Mouse (Mus musculus) retina, embryonic 14.5 days (tissue): ENCODE measurements around the gene Ptprb.

Experiments used
- DNase-seq: peaks from one replicate; pipeline ENCODE4 v3.0.0-alpha.2; 2015; ENCODE audit warnings: low spot score

The Ptprb gene

DNA sequence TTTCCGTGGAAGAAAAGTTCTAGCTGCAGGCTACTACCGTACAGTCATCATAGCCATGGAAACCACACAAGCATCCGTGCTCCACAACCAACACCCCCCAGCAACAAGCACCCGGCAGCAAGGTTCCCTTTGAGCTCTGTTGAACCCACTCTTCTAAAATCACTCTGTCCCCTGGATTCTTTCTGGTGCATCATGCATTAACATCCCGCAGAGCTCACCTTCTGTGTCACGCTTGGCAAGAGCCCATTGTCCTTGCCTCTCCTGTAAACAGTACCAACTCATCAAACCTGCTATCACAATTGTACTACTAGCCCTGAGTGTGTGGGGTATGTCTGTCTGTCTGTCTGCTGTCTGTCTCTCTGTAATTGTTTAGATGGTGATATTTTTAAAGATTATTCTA lies 98.8 kb downstream of the Ptprb start:
- DNase-seq, result no peak

DNA sequence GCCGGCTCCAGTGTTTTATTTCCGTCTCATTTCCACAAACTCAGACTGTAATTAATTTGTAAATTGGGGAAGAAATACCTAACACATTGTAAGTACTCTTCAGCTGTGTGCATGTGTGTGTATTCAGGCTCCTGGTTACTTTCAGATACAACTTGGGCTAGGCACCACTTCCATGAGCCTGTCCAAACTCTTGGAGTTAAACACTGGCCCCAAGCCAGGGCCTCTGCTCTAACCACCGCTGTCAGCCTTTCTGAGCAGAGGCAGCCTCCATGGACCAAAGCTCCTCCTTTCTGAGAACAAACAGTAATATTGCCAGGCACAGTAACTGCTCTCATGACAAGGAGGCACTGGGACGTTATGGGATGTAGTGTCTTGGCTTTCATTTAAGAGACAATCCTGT lies 101.5 kb downstream of the Ptprb start:
- DNase-seq, result no peak

DNA sequence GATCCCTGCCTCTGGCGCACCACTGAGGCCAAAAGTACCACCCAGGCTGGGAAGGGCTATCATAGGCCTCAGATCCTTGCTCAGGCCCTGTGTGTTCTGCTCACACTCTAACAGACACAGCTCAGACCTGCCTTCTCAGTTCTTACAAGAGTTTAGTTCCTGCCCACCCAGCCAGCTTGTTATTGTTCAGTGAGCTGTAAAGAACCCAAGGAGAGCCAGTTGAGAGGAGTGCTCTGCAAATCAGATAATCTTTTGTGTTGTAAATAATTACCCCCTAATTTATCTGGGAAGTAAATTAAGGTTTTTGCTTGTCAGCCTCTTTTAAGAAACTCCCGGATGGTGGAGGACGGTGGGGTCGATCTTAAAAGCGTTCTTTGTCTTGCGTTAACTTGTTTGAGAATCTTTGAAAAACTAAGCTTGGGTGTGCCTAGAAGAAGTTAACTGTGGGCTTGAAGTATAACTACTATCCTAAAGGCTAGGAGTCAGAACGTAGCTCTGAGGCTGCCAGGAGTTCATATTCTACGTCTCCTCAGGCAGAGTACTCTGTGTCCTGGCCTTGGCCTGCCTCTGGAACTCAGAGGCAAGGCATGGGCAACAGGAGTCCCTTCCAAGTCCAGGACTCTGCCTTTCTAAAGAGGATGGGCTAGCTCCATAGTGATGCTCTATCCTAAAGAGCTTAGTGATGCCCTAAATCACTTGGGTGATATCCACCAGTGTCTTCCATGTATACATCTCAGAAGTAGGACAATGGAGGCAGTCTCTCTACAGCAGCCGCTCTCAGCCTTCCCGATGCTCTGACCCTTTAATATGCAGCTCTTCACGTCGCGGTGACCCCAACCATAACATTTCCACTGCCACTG lies 107.7 kb downstream of the Ptprb start:
- peak; percentile 85 for DNase-seq

DNA sequence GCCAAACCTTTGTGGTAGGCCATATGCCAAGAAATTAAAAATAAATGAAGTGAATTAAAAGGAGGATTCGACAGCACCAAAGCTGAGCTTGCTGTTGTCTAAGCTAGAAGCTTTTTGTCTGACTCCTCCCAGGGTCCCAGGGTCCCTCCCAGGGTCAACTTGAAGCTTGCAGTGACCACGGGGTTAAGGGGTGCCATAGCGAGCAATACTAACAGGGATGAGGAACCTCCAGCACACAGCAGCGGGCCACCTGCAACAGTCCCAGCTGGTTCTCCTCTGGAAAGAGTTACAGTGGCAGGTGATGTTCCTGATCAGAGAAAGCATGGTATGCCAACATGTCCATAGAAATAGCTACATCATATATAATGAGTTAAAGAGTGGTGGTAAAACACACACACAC lies 109.1 kb downstream of the Ptprb start:
- no peak for DNase-seq

DNA sequence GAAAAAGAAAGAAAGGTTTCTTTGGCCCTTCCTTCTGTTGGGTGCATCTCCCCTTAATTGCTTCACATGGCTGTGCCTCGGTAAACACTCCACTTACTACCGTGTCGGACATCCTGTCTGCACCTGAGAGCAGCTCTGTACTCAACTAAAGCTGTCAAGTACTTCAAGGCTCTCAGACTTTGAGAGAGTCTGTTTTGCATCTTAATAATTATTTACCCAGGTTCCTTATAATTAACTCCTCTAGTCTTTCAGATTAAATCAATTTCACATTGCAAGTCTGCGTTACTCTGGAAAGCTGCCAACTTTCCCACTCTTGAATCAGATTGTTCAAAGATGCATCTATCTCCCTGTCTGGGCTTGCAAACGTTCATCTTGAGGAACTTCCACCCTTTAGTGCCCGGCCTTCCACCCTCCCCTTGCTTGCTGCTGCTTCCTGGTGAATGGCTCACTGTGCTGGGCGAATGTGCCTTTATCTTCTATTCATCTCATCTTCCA lies 111.1 kb downstream of the Ptprb start:
- DNase-seq, result no peak

DNA sequence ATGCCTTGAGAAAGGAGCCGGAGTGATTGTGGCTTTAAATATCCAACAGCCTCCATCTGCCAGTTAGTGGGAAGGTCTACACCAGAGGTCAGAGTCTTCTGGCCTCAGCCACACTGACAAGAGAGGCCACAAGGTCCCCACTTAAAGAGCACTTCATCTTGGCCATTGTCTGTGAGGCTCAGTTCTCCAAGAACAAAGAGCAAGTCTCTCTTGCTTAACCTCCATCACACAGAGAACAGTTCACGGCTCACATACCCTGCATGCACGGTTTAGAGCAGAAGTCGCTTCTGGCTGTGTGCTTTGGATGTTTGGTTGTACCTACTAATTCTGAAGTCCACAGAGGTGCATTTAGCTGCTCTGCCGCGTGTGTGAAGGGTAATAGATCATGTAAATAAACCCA lies 113.5 kb downstream of the Ptprb start:
- peak; percentile 26 for DNase-seq

DNA sequence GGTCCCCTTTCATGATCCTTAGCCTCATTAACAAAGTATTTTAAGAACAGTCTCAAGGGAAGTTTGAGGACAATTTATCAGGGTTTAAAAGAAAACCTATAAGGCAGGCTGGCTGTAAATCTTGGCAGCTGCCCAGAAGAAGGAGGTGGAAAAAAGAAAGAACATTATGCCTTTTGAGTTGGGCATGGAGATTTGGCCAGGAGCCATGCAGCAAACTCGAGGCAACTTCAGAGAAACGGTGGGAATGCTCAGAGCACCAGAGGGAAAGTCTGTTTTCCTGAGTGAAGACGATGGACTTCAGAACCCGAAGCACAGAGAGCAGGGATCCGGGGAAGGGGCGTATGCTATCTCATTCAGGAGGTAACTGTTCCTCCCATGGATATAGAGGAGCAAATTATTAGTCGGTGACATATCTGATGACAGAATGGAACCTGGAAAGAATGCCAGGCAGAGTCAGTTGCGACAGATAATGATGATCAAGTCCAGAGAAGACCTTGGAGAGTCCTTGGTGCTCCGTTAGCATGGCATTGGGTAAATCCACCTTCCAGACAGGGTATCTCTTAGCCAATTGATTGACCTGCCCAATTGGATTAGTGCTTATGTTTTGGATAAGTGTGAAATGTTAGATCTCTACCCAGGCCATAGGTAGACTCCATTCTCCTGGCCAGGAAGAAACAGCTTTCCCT lies 118.6 kb downstream of the Ptprb start:
- no peak for DNase-seq

DNA sequence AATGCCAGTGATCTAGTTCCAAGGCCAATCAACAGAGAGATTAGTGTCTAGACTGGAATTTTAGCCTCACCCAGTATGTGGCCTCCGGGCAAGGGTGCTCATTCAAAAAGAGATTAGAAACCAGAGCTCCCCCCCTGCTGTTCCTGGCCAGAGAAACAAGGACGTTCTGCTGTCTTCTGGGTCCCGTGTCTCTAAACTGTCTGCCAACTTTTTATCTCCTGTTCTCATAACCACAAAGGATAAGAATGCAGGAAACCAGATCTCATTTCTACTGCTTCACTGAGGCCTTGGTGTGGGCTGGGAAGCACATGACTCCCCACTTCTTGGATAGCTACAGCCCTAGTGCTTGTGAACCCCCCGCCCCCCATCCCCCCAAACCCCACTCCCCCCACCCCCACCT lies 119.3 kb downstream of the Ptprb start:
- DNase-seq, result no peak

DNA sequence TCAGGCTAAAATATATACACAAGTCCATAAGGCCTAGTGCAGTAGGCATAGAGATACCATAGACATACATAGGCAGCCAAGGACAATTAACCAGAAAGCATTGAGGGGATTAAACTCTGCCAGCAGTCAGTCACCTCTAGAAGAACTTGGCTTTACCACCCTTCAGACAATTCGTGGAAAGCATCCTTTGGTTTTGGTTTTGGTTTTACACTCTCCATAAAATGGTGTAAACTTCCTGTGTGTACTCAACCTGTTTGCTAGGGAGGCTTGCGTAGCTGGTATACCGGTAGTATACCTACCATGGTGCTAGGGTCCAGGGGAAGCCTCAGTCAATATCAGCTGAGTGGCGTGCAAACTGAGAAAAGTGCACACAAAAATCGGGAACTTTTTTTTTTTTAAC lies 121.0 kb downstream of the Ptprb start:
- no peak for DNase-seq

DNA sequence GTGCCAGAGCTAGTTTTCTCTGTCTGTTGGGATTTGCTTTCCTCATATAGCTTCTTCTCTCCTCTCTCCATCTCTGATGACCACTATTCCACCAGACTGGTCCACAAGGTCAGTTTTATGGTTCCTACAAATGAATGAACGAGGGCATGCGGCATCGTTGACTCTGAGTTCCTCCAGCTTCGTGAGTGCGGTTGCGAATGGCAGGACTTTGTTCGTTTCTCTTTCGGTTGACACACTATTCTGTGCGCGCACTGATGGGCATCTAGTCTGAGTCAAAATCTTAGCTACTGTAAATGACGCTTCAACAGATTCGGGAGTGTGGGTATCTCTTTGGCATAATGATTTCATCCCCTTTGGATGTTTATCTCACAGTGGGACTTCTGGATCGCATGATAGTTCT lies 121.6 kb downstream of the Ptprb start:
- no peak for DNase-seq

DNA sequence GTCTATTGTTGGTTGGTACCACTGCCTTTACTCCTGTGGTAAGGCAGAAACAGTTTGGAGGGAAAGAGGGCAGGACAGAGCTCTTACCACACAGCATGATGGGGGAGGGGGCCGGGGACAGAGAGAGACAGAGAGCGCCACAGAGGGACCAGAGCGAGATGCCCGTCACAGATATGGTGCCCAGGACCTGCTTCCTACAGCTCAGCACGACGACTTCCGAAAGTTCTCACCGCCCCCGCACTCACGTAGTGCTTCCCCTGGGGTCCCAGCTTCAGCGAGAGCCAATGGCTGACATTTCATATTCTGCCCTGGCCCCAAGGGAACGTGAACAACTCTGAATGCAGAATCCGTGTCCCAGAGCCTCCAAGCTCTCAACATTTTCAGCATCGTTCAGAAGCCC lies 122.2 kb downstream of the Ptprb start:
- DNase-seq, result no peak

DNA sequence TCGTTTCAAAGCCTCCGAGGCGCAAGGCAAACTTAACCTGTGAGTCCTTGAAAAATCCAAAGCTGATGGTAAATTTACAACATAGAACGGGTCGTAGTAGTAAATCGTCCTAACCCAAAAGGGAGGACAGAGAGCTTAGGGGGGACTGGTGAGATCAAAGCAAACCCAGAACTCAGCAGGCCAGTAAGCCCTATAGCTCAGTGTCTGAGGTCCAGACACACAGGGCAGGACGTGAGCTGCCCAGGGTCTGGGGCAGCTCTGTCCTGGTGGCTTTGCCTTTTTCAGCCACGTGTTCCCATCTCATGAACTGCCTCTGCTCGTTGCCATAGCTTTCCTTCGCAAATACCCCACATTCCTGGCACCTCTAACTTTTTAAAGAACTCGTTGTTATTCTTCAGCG lies 122.7 kb downstream of the Ptprb start:
- DNase-seq, result no peak

DNA sequence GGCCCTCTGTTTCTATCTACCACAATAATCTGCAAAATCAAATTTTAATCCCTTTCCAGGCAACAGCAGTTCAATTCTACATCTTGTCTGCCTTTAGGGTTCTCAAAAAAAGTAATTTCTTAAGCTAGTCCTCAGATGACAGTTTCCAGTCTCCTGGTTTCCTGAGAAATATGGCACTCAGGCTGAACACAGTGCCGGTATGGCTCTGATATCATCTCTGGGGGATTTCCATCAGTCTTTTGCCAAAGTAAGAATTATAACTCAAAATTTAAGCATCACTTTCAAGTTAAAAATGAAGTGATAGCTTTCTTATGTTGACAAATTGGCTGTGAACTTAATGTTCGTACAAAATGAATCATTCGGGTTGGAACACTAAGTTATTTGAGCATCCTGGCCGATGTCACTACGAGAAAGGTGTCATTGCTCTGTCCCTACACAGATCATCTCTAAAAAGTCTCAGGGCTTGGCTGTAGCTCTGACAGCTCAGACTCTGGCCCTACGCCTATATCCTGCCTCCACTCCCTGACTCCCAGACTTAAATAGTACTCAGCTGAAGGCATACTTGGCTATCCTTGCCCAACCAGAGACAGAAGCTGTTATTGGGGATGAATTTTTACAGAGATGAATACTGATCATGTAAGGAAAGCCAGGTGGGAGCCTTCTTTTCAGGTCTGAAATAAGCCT lies 127.6 kb downstream of the Ptprb start:
- DNase-seq, result no peak

DNA sequence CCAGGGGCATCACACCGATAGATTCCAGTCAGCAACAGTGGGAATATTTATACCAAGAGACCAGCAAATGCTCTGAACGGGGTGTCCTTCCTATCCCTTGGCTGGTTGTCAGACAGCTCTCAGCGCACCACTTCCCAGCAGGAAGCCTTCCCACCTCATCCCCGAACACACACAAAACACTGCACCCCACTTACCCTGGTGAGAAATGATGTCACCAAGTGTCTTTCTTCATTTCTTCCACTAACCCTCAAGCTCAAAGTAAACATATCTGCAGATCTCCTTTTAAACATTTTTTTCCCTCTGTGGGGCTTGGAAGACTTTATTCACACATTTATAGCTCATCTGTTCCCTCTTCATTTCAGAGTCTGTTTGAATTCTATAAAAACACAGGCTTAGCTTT lies 128.4 kb downstream of the Ptprb start:
- DNase-seq, result no peak

DNA sequence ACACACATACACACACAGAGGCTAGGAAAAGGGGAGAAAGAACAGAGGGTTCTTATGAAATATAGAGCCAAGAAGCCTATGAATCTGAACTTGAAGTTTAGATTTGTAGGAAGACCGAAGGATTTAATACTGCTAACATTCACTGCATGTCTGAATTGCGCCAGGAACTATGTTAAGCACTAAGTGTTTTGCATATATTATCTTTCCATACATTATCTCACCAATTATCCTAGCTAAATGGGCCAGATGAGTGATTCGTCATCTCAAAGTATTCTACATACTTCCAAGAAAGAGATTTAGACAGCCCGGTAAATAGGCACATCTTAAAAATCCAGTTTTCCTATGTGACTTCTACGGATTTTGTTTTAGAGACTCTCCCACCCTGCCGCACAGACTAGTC lies 129.7 kb downstream of the Ptprb start:
- DNase-seq, result no peak

DNA sequence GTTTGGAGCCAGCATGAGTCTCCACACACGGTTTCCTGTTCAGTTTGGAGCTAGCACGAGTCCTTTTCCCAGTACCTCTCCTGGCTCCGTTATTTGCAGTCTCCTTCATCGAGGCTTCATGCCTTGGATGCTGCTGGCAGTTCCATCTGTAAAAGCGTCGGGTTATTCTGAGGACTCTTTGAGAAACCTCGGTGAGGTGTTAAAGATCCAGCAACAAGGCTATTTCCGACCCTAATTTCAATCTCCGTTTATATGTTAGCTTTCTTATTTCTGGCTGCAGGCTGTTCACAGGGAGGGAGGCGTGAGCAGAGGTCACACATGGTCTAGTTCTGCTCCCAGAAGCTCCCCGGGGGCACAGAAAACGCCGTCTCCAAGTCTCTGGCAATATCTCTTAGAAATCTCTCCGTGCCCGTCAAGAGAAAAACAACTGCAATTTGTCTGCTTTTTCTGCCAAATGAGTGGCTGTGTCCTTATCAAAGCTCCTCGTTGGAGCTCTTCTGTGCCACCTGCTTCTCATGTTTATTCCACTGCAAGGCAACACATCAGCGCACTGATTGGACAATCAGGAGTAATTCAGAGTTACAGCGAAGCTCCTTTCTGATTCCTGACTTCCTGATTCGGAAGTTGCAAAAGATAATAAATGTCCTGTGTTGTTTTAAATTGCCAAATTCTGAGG lies 132.5 kb downstream of the Ptprb start:
- no peak for DNase-seq

DNA sequence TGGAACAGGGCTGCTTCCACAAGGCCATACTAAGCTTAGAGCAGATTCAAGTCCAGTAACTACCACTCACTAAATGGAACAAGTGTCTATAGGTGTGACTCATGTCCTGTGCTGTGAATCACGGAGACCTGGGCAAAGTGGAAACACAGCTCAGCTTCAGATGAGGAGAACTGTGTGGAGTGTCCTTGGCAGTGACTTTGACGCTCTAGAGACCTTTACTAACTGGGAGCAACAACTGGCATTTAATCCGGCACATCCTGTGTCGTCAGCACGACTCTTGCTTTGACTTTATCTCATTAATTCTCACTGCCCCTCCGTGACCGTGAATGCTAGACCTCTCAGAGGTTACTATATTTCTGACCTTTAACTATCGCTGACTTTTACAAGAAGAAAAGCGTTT lies 135.5 kb downstream of the Ptprb start:
- DNase-seq, result no peak

DNA sequence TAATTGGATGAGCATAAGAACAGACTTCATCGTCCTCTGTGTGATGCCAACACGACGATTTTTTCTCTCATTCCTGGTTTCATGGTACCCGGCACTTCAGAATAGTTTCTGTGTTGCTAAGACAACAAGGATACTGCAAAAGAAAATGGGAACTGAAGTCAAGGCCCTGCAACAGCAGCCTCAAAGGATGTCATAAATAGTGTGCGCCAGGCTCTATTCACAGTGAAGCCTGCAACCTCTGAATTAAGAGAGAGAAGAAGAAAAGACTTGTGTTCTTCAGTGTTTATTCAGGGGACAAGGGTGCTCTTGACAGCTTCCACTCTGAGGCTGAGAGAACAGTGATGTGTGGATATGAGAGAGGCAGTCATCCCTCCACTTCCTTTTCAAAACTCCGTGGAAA lies 140.8 kb downstream of the Ptprb start:
- DNase-seq, result no peak

DNA sequence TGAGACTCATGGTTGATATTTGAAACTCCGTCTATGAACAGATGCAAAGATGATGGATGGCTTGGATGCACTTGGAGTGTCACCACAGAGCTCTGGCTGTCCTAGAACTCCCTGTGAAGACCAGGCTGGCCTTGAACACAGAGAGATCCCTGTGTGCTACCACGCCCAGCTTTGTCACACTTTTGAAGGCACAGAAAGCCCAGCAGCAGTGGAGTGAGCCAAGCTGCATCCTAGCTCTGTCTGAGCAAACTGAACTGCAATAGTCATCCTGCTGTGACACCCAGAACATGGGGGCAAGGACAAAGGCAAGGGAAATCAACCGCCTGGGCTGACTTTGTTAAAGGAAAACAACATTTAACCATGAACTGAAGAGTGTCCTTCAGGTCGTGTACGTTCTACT lies 141.4 kb downstream of the Ptprb start:
- no peak for DNase-seq

DNA sequence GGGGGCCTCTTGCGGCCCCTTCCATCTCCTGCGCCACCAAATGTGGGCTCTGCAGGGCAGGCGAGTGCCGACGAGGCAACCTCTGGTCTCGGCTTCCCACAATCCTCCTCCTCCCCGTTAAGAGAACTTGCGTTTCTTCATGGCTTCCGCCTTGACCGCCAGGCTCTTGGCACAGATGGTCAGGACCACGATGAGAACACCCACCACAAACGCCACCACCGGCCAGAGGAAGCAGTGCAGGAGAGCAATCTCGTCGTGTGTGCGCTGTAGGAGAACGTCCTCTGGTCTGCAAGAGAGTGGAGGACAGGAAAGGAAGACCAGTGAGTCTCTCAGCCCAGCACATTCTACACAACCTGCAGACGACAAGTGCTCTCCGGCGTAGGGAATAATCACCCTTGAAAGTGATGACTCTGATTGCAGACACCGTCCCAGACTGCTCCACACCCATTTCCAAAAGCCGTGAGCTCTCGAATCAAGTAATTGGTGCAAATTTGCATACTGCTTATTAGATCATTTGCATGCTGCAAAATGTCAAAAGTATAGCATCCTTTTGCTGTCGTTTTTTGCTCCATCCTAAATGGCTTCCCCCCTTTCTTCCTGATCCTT lies 142.9 kb downstream of the Ptprb start:
- no peak for DNase-seq

DNA sequence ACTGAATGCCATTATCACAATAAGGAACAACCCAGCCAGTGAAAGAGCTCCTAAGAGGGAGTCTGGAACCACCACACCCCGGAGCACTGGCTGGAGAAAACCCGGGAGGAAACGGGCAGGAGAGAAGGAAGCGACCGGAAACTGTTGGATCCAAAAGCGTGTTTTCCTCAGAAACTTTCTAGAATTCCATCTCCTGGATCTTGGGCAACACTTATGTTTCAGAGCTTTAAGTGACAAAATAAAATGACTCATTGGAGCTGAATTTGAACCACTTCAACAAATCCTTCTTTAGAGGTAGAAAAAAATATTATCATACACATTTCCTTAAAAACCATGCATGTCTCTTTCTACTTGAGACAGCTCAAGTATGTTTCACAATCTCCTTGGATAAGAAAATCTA lies 145.7 kb downstream of the Ptprb start:
- DNase-seq, result no peak

DNA sequence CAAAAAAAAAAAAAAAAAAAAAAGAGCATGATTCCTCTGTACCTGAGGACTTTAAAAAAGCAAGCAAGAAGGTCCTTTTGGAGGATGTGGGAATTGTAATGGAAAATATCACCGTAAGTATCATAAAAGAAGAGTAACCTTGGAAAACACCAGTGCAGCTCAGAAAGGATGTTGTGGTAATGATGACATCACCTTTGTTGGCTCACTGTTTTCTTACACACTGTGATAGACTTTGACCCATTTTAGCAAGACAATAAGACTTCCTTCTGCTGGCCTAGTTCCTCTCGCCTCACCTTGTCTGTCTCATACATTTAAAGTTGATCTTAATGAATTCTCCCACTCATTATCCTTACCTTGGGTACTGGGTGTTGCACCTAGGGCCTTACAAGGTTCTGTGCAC lies 147.2 kb downstream of the Ptprb start:
- DNase-seq, result no peak
